8 mouse cellular contexts compared by ENCODE assay signal in genomic region chr12:85288486-85289156, GRCm38 (mm10). TPM values are rescaled to one million over a fixed set of nuclear protein-coding genes. Genes with fewer than 3 reads are reported as not detected.
A peak's percentile ranks its signal among the peaks of the same experiment; 100 is the strongest.
DNase-seq lines count a peak whose midpoint lies in the region; ATAC-seq and TF ChIP-seq lines count a peak whose summit lies in the region.

Zc2hc1c (plus strand) TSS chr12:85288591.

- H3K36me3 ChIP-seq in forebrain, embryonic 16.5 days (ENCODE audit: control insufficient read depth, insufficient read depth): no peaks in the 10 kb centered on the region
- no peaks in the 10 kb centered on the region for H3K36me3 ChIP-seq in liver, postnatal 0 days (replicated peaks; ENCODE audit: insufficient read depth, low read length)
- H3K36me3 ChIP-seq in neural tube, embryonic 13.5 days: no peaks in the 10 kb centered on the region
- H3K36me3 ChIP-seq in stomach, postnatal 0 days (ENCODE audit: control insufficient read depth, insufficient read depth, low read length): no peaks in the 10 kb centered on the region

- peak within 1 kb of the TSS; percentile 51 for H3K9ac ChIP-seq in forebrain, embryonic 16.5 days (replicated peaks; ENCODE audit: low read depth, low read length)
- peak within 1 kb of the TSS; percentile 47 for H3K9ac ChIP-seq in liver, postnatal 0 days (replicated peaks)
- H3K9ac ChIP-seq in neural tube, embryonic 13.5 days: peak within 1 kb of the TSS; percentile 70
- H3K9ac ChIP-seq in stomach, postnatal 0 days (ENCODE audit: low read length): peak within 1 kb of the TSS; percentile 59

- ATAC-seq in CD4-positive, CD25-positive, alpha-beta regulatory T cell, adult 4 months: peak; percentile 93
- peak; percentile 84 for ATAC-seq in forebrain, embryonic 16.5 days
- peak; percentile 90 for ATAC-seq in liver, postnatal 0 days
- peak; percentile 90 for ATAC-seq in neural tube, embryonic 13.5 days (ENCODE audit: low read depth)
- ATAC-seq in stomach, postnatal 0 days (ENCODE audit: low FRiP score, low TSS enrichment): peak; percentile 88

- H3K4me3 ChIP-seq in bone marrow, adult 2 months (replicated peaks; ENCODE audit: control insufficient read depth, low read depth, low read length): peak within 1 kb of the TSS; percentile 55
- H3K4me3 ChIP-seq in forebrain, embryonic 16.5 days (replicated peaks; ENCODE audit: low read length): peak within 1 kb of the TSS; percentile 44
- H3K4me3 ChIP-seq in liver, postnatal 0 days (ENCODE audit: low read depth, low read length): peak within 1 kb of the TSS; percentile 54
- peak within 1 kb of the TSS; percentile 48 for H3K4me3 ChIP-seq in neural tube, embryonic 13.5 days
- peak within 1 kb of the TSS; percentile 41 for H3K4me3 ChIP-seq in stomach, postnatal 0 days (ENCODE audit: low read depth, low read length)

- no peak for TF ChIP-seq EP300 in liver, postnatal 0 days (IDR thresholded peaks at IDR 0.05; ENCODE audit: low read depth)
- no peak for TF ChIP-seq EP300 in stomach, postnatal 0 days (optimal IDR thresholded peaks at IDR 0.05)

- no peak within 1 kb of the TSS for H3K27ac ChIP-seq in bone marrow, adult 2 months (ENCODE audit: control insufficient read depth, insufficient read depth, low read depth, low read length, poor library complexity)
- no peak within 1 kb of the TSS for H3K27ac ChIP-seq in forebrain, embryonic 16.5 days (ENCODE audit: low read length)
- no peak within 1 kb of the TSS for H3K27ac ChIP-seq in liver, postnatal 0 days (ENCODE audit: low read depth)
- H3K27ac ChIP-seq in neural tube, embryonic 13.5 days (replicated peaks): no peak within 1 kb of the TSS
- peak within 1 kb of the TSS; percentile 83 for H3K27ac ChIP-seq in stomach, postnatal 0 days (replicated peaks)

- intact Hi-C loops in heart, postnatal 25 days (cut with DNase I): loop anchor here (5.0 kb wide), 1 partner anchor 66 kb away; no protein-coding TSS in a partner anchor

- H3K9me3 ChIP-seq in forebrain, embryonic 16.5 days (ENCODE audit: control insufficient read depth, low read length): no peaks in the 10 kb centered on the region
- H3K9me3 ChIP-seq in liver, postnatal 0 days (ENCODE audit: low read length): no peaks in the 10 kb centered on the region
- H3K9me3 ChIP-seq in neural tube, embryonic 13.5 days: no peaks in the 10 kb centered on the region; the same call in 1 of the 2 replicates
- no peaks in the 10 kb centered on the region for H3K9me3 ChIP-seq in stomach, postnatal 0 days (ENCODE audit: control insufficient read depth, low read length)

- H3K4me2 ChIP-seq in forebrain, embryonic 16.5 days (ENCODE audit: low read length): peak within 1 kb of the TSS; percentile 80
- H3K4me2 ChIP-seq in liver, postnatal 0 days (ENCODE audit: low read depth, low read length): peak within 1 kb of the TSS; percentile 83
- peak within 1 kb of the TSS; percentile 86 for H3K4me2 ChIP-seq in neural tube, embryonic 13.5 days
- peak within 1 kb of the TSS; percentile 66 for H3K4me2 ChIP-seq in stomach, postnatal 0 days (replicated peaks; ENCODE audit: low read depth)

- no peak for TF ChIP-seq CTCF in bone marrow, adult 2 months (IDR thresholded peaks at IDR 0.05; ENCODE audit: control insufficient read depth, insufficient read depth, low read length)
- TF ChIP-seq CTCF in liver, postnatal 0 days (IDR thresholded peaks at IDR 0.05; ENCODE audit: low read depth): no peak
- TF ChIP-seq CTCF in stomach, postnatal 0 days (IDR thresholded peaks at IDR 0.05; ENCODE audit: low read depth): no peak

- no peaks in the 10 kb centered on the region for H3K4me1 ChIP-seq in bone marrow, adult 2 months (ENCODE audit: control insufficient read depth, insufficient read depth, low read length)
- H3K4me1 ChIP-seq in forebrain, embryonic 16.5 days (replicated peaks; ENCODE audit: control insufficient read depth, insufficient read depth, low read length): peaks cover 15% of the 10 kb centered on the region
- peaks cover 7% of the 10 kb centered on the region; the same call in 1 of the 2 replicates for H3K4me1 ChIP-seq in liver, postnatal 0 days (ENCODE audit: insufficient read depth)
- peaks cover 14% of the 10 kb centered on the region for H3K4me1 ChIP-seq in neural tube, embryonic 13.5 days (replicated peaks)
- H3K4me1 ChIP-seq in stomach, postnatal 0 days (replicated peaks; ENCODE audit: control insufficient read depth, insufficient read depth): no peaks in the 10 kb centered on the region

- peak; percentile 86 for DNase-seq in heart, postnatal 25 days (ENCODE audit: low spot score)
- DNase-seq in large intestine, adult 2 months (ENCODE audit: low read depth, low spot score): peak; percentile 76
- peak; percentile 85 for DNase-seq in liver, postnatal 0 days
- DNase-seq in stomach, postnatal 0 days (ENCODE audit: low spot score): peak; percentile 89

- 11% methylated on average over 31 of the region's 31 CpGs for WGBS in bone marrow, adult 2 months
- WGBS in forebrain, embryonic 16.5 days: under 1% methylated on average over 29 of the region's 31 CpGs
- 3% methylated on average over 30 of the region's 31 CpGs for WGBS in large intestine, adult 2 months
- 9% methylated on average over 31 of the region's 31 CpGs for WGBS in liver, postnatal 0 days (ENCODE audit: insufficient replicate concordance)
- WGBS in neural tube, embryonic 13.5 days: 3% methylated on average over 30 of the region's 31 CpGs
- 4% methylated on average over 30 of the region's 31 CpGs for WGBS in stomach, postnatal 0 days

- H3K27me3 ChIP-seq in forebrain, embryonic 16.5 days (replicated peaks; ENCODE audit: control insufficient read depth, insufficient read depth, low read length): no peaks in the 10 kb centered on the region
- peaks cover 19% of the 10 kb centered on the region for H3K27me3 ChIP-seq in liver, postnatal 0 days (ENCODE audit: insufficient read depth, low read length)
- peaks cover 5% of the 10 kb centered on the region for H3K27me3 ChIP-seq in neural tube, embryonic 13.5 days
- H3K27me3 ChIP-seq in stomach, postnatal 0 days (ENCODE audit: control insufficient read depth, insufficient read depth, low read length): no peaks in the 10 kb centered on the region

- TF ChIP-seq POLR2A in bone marrow, adult 2 months (IDR thresholded peaks at IDR 0.05; ENCODE audit: borderline replicate concordance, control insufficient read depth, low read depth, low read length): no peak

RNA-seq across cellular contexts. Expression of gene Zc2hc1c, which starts in this region (rescaled TPM):
- under 1 TPM; 0.39 to 0.65 TPM for polyA plus RNA-seq in CD4-positive, CD25-positive, alpha-beta regulatory T cell, adult 4 months (2017; shearing (Covaris generic))
- 0.72 TPM in 1 of 2 replicates, not detected in the other for polyA plus RNA-seq in bone marrow, adult 2 months (2011; ENCODE audit: insufficient read depth, insufficient read length, low replicate concordance, missing spikeins)
- 0.86 and 0.98 TPM in 2 replicates for polyA plus RNA-seq in forebrain, embryonic 16.5 days (2015; fragmentation: Nextera tagmentation; extraction: Ambion mirVana)
- total RNA-seq in heart, postnatal 25 days (2021): 1 to 10 TPM; 1.9 to 2.0 TPM
- 0.22 and 0.24 TPM in 2 replicates for polyA plus RNA-seq in large intestine, adult 2 months (2012; rRNA removed)
- polyA plus RNA-seq in liver, postnatal 0 days (2015; fragmentation: Nextera tagmentation; extraction: Ambion mirVana): 0.12 and 0.22 TPM in 2 replicates
- 1.1 and 1.2 TPM in 2 replicates for polyA plus RNA-seq in neural tube, embryonic 13.5 days (2015; fragmentation: Nextera tagmentation; extraction: Ambion mirVana)
- polyA plus RNA-seq in stomach, postnatal 0 days (2015; fragmentation: Nextera tagmentation; extraction: Ambion mirVana): 0.76 and 0.93 TPM in 2 replicates

Comparison
In these comparisons a context has a peak if more than half of its experiments do, and no peak if none do; other contexts are left out.
1. Peak in ATAC-seq in CD4-positive, CD25-positive, alpha-beta regulatory T cell, adult 4 months; RNA of the gene not detected or under 1 TPM.
2. Peak in ATAC-seq, H3K4me3 ChIP-seq, H3K9ac ChIP-seq and H3K4me2 ChIP-seq in forebrain, embryonic 16.5 days; RNA of the gene not detected or under 1 TPM.
3. Peak in DNase-seq in large intestine, adult 2 months; RNA of the gene not detected or under 1 TPM.
4. Peak in DNase-seq, ATAC-seq, H3K4me3 ChIP-seq, H3K9ac ChIP-seq and H3K4me2 ChIP-seq in liver, postnatal 0 days; RNA of the gene not detected or under 1 TPM.
5. Peak in DNase-seq, ATAC-seq, H3K4me3 ChIP-seq, H3K27ac ChIP-seq, H3K9ac ChIP-seq and H3K4me2 ChIP-seq in stomach, postnatal 0 days; RNA of the gene not detected or under 1 TPM.